Mouse (Mus musculus) T-cell, adult 2 months (primary cell): Measurements from ENCODE around the gene Krit1.
"Not testable (repeated sequence)": the region's sequence is repeated elsewhere in the genome, so short reads cannot be mapped to it uniquely, and the experiment has no call there.

Experiments used
- DNase-seq: peaks from one replicate; pipeline ENCODE4 v3.0.0; 2022; ENCODE audit warnings: low spot score

The Krit1 gene

GRCm38 (mm10) chr5:3802433-3803291 is at the start of gene Krit1, which contains the start of gene Ankib1:
Gene Krit1 (plus strand): TSS chr5:3803184.
Gene Ankib1 (minus strand): TSS chr5:3802925.
- DNase-seq = peak; percentile 84

GRCm38 (mm10) chr5:3771512-3771911 is 31.5 kb upstream of the Krit1 start:
- no peak for DNase-seq

GRCm38 (mm10) chr5:3772017-3772416 is 31.0 kb upstream of the Krit1 start:
- no peak for DNase-seq

GRCm38 (mm10) chr5:3782670-3783069 is 20.3 kb upstream of the Krit1 start:
- peak; percentile 46 for DNase-seq

- DNase-seq = no peak
Measured at GRCm38 (mm10) chr5:3783947-3784681, 18.9 kb upstream of the Krit1 start.

GRCm38 (mm10) chr5:3784751-3785496 is 18.1 kb upstream of the Krit1 start:
- no peak for DNase-seq

GRCm38 (mm10) chr5:3787548-3787947 is 15.4 kb upstream of the Krit1 start:
- DNase-seq = no peak

- no peak for DNase-seq
Measured at GRCm38 (mm10) chr5:3791048-3791447, 11.9 kb upstream of the Krit1 start.

- not testable (repeated sequence) for DNase-seq
Measured at GRCm38 (mm10) chr5:3797101-3797500, 5.9 kb upstream of the Krit1 start.

GRCm38 (mm10) chr5:3798656-3799055 is 4.3 kb upstream of the Krit1 start:
- DNase-seq = not testable (repeated sequence)

- DNase-seq = no peak
Measured at GRCm38 (mm10) chr5:3800041-3800440, 2.9 kb upstream of the Krit1 start.

- DNase-seq = peak; percentile 8
Measured at GRCm38 (mm10) chr5:3800881-3801280, 2.1 kb upstream of the Krit1 start.

- DNase-seq = no peak
Measured at GRCm38 (mm10) chr5:3801672-3802432, 1.1 kb upstream of the Krit1 start.

GRCm38 (mm10) chr5:3803292-3804165 is 545 bp downstream of the Krit1 start:
- DNase-seq = peak; percentile 31

GRCm38 (mm10) chr5:3808472-3808871 is 5.5 kb downstream of the Krit1 start:
- no peak for DNase-seq

GRCm38 (mm10) chr5:3834107-3834506 is 31.1 kb downstream of the Krit1 start:
- DNase-seq = no peak

GRCm38 (mm10) chr5:3845026-3845425 is 42.0 kb downstream of the Krit1 start, which contains the start of gene Lrrd1:
Gene Lrrd1 (plus strand): TSS chr5:3845173.
- DNase-seq = no peak

GRCm38 (mm10) chr5:3870161-3870560 is 67.2 kb downstream of the Krit1 start:
- no peak for DNase-seq

- DNase-seq = no peak
Measured at GRCm38 (mm10) chr5:3872348-3872747, 69.4 kb downstream of the Krit1 start.

GRCm38 (mm10) chr5:3873485-3873884 is 70.5 kb downstream of the Krit1 start:
- no peak for DNase-seq
